Mouse (Mus musculus) embryonic facial prominence, embryonic 12.5 days (tissue): ENCODE data around the gene E030030I06Rik. TPM values are rescaled to one million over a fixed set of nuclear protein-coding genes. Genes with fewer than 3 reads are reported as not detected.
"Not testable (repeated sequence)": the region's sequence is repeated elsewhere in the genome, so short reads cannot be mapped to it uniquely, and the experiment has no call there.

Source experiments
- ATAC-seq: fragments of 200-750 bp; cut with Nextera tagmentation; 2 replicates; pipeline ENCODE4 v1.8.0; 2017; ENCODE audit not compliant: insufficient number of reproducible peaks, insufficient read depth, low FRiP score, low TSS enrichment
- H3K27ac ChIP-seq: fragments of 300-500 bp; sonication (generic); 2 replicates; pipeline ENCODE4 v1.5.1; 2016; ENCODE audit warnings: mild to moderate bottlenecking
- H3K27me3 ChIP-seq: fragments of 300-500 bp; sonication (generic); 2 replicates; pipeline ENCODE4 v1.6.1; 2016; ENCODE audit warnings: mild to moderate bottlenecking, moderate library complexity
- H3K36me3 ChIP-seq: fragments of 300-500 bp; sonication (generic); 2 replicates; pipeline ENCODE4 v1.6.1; 2016; ENCODE audit warnings: mild to moderate bottlenecking
- H3K4me1 ChIP-seq: fragments of 300-500 bp; sonication (generic); 2 replicates; pipeline ENCODE4 v1.6.1; 2016
- H3K4me2 ChIP-seq: fragments of 300-500 bp; sonication (generic); replicated peaks from 2 replicates; pipeline ENCODE4 v1.6.1; 2016; ENCODE audit warnings: mild to moderate bottlenecking, moderate library complexity
- H3K4me3 ChIP-seq: fragments of 300-500 bp; sonication (generic); 2 replicates; pipeline ENCODE4 v1.5.1; 2016; ENCODE audit warnings: mild to moderate bottlenecking
- H3K9ac ChIP-seq: fragments of 300-500 bp; sonication (generic); 2 replicates; pipeline ENCODE4 v1.6.1; 2016; ENCODE audit warnings: mild to moderate bottlenecking, moderate library complexity
- H3K9me3 ChIP-seq: fragments of 300-500 bp; sonication (generic); 2 replicates; pipeline ENCODE4 v1.6.1; 2016; ENCODE audit warnings: mild to moderate bottlenecking, moderate library complexity
- WGBS: fragments of 180-500 bp; shearing (Covaris S2); methylation state at CpG from one replicate; pipeline ENCODE4 v1.1.7; 2016; 5-methylcytosine and 5-hydroxymethylcytosine counted together
- polyA plus RNA-seq: library from polyadenylated mRNA; unstranded; fragments of >200 nt; fragmentation: Nextera tagmentation; extraction: Ambion mirVana; gene quantifications from 2 replicates; pipeline ENCODE4 v1.2.1, GENCODE M21; 2016

E030030I06Rik gene
- polyA plus RNA-seq, 1 experiment from 2014 or later: 19.9 TPM

- not testable (repeated sequence) for ATAC-seq, H3K36me3 ChIP-seq, H3K9ac ChIP-seq, H3K27ac ChIP-seq, H3K9me3 ChIP-seq
- Histone ChIP-seq H3K4me1 (peaks cover 14% of the 10 kb centered on the region), H3K4me3 (peak overlapping the region; percentile 22; the same call in 1 of the 2 replicates), H3K4me2 (peak overlapping the region; percentile 38), H3K27me3 (peaks cover 40% of the 10 kb centered on the region)
- WGBS: under 1% methylated on average over 55 of the region's 55 CpGs
These were observed 2.2 kb upstream of the E030030I06Rik start for GRCm38 (mm10) chr10:22151056-22151862.

- no peak for ATAC-seq
- H3K4me2 ChIP-seq: peak overlapping the region; percentile 94
- H3K27ac ChIP-seq: no peak overlapping the region
- H3K4me3 ChIP-seq: peak overlapping the region; percentile 71
- H3K27me3 ChIP-seq: peaks cover 33% of the 10 kb centered on the region
- H3K9ac ChIP-seq: no peak overlapping the region
- no peaks in the 10 kb centered on the region for H3K36me3 ChIP-seq
- under 1% methylated on average over 27 of the region's 27 CpGs for WGBS
- peaks cover 14% of the 10 kb centered on the region for H3K4me1 ChIP-seq
- no peaks in the 10 kb centered on the region for H3K9me3 ChIP-seq
These were observed 1.5 kb upstream of the E030030I06Rik start for GRCm38 (mm10) chr10:22150593-22150992.

GRCm38 (mm10) chr10:22149691-22150465, 808 bp upstream of the E030030I06Rik start:
- Histone ChIP-seq H3K4me2 (peak overlapping the region; percentile 94), H3K27ac (no peak overlapping the region), H3K4me3 (peak overlapping the region; percentile 71), H3K27me3 (peaks cover 28% of the 10 kb centered on the region), H3K9ac (peak overlapping the region; percentile 73; the same call in 1 of the 2 replicates), H3K9me3 (no peaks in the 10 kb centered on the region), H3K4me1 (peaks cover 14% of the 10 kb centered on the region), H3K36me3 (no peaks in the 10 kb centered on the region)
- no peak for ATAC-seq
- under 1% methylated on average over 50 of the region's 50 CpGs for WGBS

GRCm38 (mm10) chr10:22148441-22149072, 513 bp downstream of the E030030I06Rik start:
- Histone ChIP-seq H3K27me3 (peaks cover 22% of the 10 kb centered on the region), H3K36me3 (no peaks in the 10 kb centered on the region), H3K9me3 (no peaks in the 10 kb centered on the region), H3K4me1 (peaks cover 14% of the 10 kb centered on the region), H3K4me3 (peak overlapping the region; percentile 71), H3K9ac (peak overlapping the region; percentile 73), H3K4me2 (peak overlapping the region; percentile 94), H3K27ac (peak overlapping the region; percentile 31; the same call in 1 of the 2 replicates)
- peak; percentile 85 for ATAC-seq
- under 1% methylated on average over 47 of the region's 50 CpGs for WGBS

- no peak for ATAC-seq
- Histone ChIP-seq H3K9ac (no peak overlapping the region), H3K4me3 (no peak overlapping the region), H3K9me3 (no peaks in the 10 kb centered on the region), H3K27me3 (no peaks in the 10 kb centered on the region), H3K4me2 (no peak overlapping the region), H3K36me3 (no peaks in the 10 kb centered on the region), H3K27ac (no peak overlapping the region), H3K4me1 (no peaks in the 10 kb centered on the region)
- 64% methylated on average over 5 of the region's 5 CpGs for WGBS
These were observed 6.1 kb downstream of the E030030I06Rik start for GRCm38 (mm10) chr10:22142926-22143325.

- not testable (repeated sequence) for H3K4me1 ChIP-seq, H3K27ac ChIP-seq, H3K36me3 ChIP-seq, H3K27me3 ChIP-seq, ATAC-seq, H3K4me3 ChIP-seq, H3K4me2 ChIP-seq, H3K9ac ChIP-seq, H3K9me3 ChIP-seq
- 91% methylated on average over 1 of the region's 1 CpGs for WGBS
These were observed 6.9 kb downstream of the E030030I06Rik start for GRCm38 (mm10) chr10:22142194-22142593.

- WGBS: 0% methylated on average over 19 of the region's 19 CpGs
- peak overlapping the region; percentile 73 for H3K4me2 ChIP-seq
- ATAC-seq: no peak
- peak overlapping the region; percentile 49 for H3K9ac ChIP-seq
- H3K4me1 ChIP-seq: no peaks in the 10 kb centered on the region
- peak overlapping the region; percentile 42 for H3K4me3 ChIP-seq
- no peaks in the 10 kb centered on the region for H3K27me3 ChIP-seq
- no peaks in the 10 kb centered on the region for H3K36me3 ChIP-seq
- no peak overlapping the region for H3K27ac ChIP-seq
- no peaks in the 10 kb centered on the region for H3K9me3 ChIP-seq
These were observed 8.3 kb downstream of the E030030I06Rik start for GRCm38 (mm10) chr10:22140665-22141280.

GRCm38 (mm10) chr10:22074531-22074930, 74.5 kb downstream of the E030030I06Rik start:
- Histone ChIP-seq H3K4me3 (no peak overlapping the region), H3K27ac (no peak overlapping the region), H3K36me3 (no peaks in the 10 kb centered on the region), H3K27me3 (no peaks in the 10 kb centered on the region), H3K9me3 (no peaks in the 10 kb centered on the region), H3K4me1 (no peaks in the 10 kb centered on the region), H3K9ac (no peak overlapping the region), H3K4me2 (no peak overlapping the region)
- ATAC-seq: no peak
- WGBS: 86% methylated on average over 2 of the region's 2 CpGs

GRCm38 (mm10) chr10:22072739-22073138, 76.3 kb downstream of the E030030I06Rik start:
- Histone ChIP-seq H3K4me1 (no peaks in the 10 kb centered on the region), H3K4me3 (no peak overlapping the region), H3K9me3 (peaks cover 1% of the 10 kb centered on the region; the same call in 1 of the 2 replicates), H3K9ac (no peak overlapping the region), H3K27me3 (no peaks in the 10 kb centered on the region), H3K36me3 (no peaks in the 10 kb centered on the region), H3K4me2 (no peak overlapping the region), H3K27ac (no peak overlapping the region)
- WGBS: 63% methylated on average over 2 of the region's 2 CpGs
- ATAC-seq: no peak

GRCm38 (mm10) chr10:22070576-22070975, 78.5 kb downstream of the E030030I06Rik start:
- WGBS: 75% methylated on average over 4 of the region's 4 CpGs
- H3K36me3 ChIP-seq: no peaks in the 10 kb centered on the region
- no peak overlapping the region for H3K9ac ChIP-seq
- H3K27ac ChIP-seq: no peak overlapping the region
- no peak for ATAC-seq
- H3K4me1 ChIP-seq: no peaks in the 10 kb centered on the region
- H3K4me2 ChIP-seq: no peak overlapping the region
- no peak overlapping the region for H3K4me3 ChIP-seq
- peaks cover 4% of the 10 kb centered on the region; the same call in 1 of the 2 replicates for H3K9me3 ChIP-seq
- H3K27me3 ChIP-seq: no peaks in the 10 kb centered on the region

- H3K36me3 ChIP-seq: no peaks in the 10 kb centered on the region
- ATAC-seq: no peak
- WGBS: 95% methylated on average over 2 of the region's 2 CpGs
- H3K27ac ChIP-seq: no peak overlapping the region
- H3K9ac ChIP-seq: no peak overlapping the region
- H3K27me3 ChIP-seq: no peaks in the 10 kb centered on the region
- H3K4me3 ChIP-seq: no peak overlapping the region
- no peaks in the 10 kb centered on the region for H3K4me1 ChIP-seq
- peaks cover 4% of the 10 kb centered on the region; the same call in 1 of the 2 replicates for H3K9me3 ChIP-seq
- no peak overlapping the region for H3K4me2 ChIP-seq
These were observed 78.9 kb downstream of the E030030I06Rik start for GRCm38 (mm10) chr10:22070168-22070567.
